Mouse (Mus musculus) ovary, adult 18-20 months (tissue): ENCODE results near the gene 9230104L09Rik.
A peak's percentile ranks its signal among the peaks of the same experiment; 100 is the strongest.

Source experiments
- DNase-seq: peaks from one replicate; pipeline ENCODE4 v3.0.0; 2022; ENCODE audit warnings: low spot score, mixed read lengths

9230104L09Rik gene

DNA sequence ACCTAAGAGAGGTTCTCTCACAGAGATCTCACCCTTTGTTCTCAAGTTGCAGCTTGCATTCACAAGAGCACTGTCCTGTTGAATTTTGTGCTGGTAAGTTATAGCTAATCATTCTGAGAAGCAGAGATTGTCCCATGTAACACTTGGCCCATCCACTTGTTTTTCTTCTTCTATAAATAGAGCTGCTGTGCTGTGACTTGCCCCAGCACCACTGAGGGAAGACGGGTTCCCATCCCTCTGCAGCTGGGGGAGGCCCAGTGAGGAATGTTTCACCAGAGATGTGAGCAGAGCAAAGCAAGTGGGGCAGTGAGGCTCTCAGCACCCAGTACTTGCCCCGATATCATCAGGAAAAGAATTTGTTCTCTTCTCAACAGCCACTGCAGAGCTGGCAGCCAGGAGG, at the start of gene 9230104L09Rik:
Gene 9230104L09Rik (minus strand): TSS at position 73 of the 400 bp plus-strand sequence.
- DNase-seq, result peak; percentile 9

DNA sequence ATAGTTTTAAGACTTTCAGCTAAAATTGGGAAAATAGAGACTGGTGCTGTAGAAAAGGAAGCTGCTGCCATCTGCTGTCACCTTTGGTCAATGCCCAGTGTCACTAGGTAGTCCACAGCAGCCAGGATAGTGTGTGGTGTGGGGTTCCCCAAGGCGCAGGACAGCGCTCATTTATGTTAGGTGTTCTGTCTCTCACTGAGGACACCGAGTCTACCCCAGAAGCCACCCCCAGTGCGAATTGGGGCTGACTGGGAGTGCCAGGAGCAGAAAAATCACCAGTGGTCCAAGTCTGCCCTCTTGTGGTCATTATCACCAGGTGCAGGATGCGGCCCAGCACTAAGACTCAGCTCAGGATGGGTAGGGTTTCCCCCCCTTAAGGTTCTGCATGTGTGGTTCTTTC, 37.4 kb upstream of the 9230104L09Rik start:
- DNase-seq, result peak; percentile 1

DNA sequence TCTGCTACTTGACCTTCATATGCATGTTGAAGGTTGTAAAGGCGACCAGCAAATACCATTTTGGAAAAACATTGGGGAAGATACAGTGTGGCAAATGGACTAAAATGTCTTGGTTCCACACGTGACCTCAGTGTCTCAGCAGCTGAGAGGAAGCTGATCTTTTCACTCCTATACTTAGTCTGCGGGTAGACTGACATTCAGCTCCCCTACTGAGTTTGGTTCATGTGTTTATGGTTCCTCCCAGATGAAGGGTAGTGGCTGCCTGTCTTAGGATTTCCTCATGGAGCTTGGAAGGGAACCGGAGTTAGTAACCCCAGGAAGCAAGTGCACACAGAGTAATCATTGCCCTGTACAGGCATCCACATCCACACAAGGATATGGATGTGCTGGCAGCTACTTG, 35.5 kb upstream of the 9230104L09Rik start:
- DNase-seq, result no peak

DNA sequence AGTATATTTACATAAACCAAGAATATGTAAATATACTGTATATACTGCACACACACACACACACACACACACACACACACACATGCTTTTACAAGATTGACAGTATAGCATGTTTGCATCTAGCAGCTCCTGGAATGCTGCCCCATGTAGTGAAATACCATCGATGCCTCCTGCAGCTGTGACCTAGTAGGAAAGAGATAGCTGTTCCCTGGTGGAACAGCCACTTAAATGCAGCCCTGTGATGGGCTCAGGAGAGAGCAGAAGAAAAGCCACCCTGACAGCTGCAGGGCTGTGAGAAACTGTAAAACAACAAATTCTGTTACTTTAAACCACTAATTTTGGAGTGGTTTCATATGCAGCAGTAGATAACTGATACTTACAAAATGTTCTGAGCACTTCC, 31.4 kb upstream of the 9230104L09Rik start:
- no peak for DNase-seq

DNA sequence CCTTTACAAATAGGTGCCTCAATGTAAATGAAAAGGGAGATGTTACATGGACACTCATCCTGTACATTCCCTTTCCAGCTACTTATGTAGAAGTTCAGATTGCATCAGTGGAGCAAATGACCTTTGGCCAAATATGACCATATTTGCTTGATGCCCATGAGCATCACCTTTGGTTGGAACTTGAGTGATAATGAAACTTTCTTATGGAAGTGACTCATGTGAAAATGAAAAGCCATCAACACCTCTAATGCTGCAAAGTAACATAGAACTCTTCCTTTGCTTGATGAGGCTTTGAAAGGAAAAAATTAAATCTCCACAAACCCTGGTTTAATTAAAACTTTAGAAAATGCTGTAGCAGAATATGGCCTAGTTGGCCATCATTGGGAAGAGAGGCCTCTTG, 28.3 kb upstream of the 9230104L09Rik start:
- no peak for DNase-seq

DNA sequence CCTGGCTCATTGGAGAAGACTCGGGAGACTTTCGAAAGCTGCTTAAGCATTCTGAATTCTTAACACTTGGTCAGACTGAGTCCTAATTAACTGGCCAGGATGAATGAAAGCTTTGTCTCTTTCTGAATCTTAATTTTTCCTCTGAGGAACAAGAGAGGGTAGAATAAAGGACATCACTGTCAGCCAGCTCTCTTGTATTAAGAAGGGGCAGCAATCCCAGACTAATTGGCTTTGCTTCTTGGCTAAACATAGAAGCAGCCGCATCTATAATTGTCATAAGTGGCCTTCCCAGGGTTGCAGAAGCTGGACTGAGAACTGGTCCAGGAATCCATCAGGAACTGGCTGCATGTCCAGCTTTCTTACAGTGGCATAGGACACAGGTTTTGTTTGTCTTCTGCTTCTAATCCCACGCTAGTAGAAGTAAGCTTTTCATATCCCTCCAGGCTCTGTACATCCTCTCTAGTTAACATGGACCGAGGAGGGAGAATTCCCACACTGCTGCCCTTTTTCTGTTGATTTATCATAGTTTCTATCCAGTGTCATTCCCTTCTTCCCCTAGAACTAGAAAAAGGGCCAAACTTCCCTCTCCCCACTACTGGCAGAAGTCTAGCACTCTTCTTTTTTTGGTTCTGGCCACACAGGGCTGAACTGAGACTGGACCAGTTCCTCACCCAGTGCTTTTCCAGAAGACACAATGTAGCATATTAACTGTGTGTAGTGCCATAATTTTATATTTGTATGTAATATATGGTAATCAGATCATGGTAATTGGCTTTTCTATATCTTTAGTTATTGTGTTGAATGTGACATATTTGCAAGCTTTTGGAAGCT, 25.4 kb upstream of the 9230104L09Rik start:
- DNase-seq, result no peak

DNA sequence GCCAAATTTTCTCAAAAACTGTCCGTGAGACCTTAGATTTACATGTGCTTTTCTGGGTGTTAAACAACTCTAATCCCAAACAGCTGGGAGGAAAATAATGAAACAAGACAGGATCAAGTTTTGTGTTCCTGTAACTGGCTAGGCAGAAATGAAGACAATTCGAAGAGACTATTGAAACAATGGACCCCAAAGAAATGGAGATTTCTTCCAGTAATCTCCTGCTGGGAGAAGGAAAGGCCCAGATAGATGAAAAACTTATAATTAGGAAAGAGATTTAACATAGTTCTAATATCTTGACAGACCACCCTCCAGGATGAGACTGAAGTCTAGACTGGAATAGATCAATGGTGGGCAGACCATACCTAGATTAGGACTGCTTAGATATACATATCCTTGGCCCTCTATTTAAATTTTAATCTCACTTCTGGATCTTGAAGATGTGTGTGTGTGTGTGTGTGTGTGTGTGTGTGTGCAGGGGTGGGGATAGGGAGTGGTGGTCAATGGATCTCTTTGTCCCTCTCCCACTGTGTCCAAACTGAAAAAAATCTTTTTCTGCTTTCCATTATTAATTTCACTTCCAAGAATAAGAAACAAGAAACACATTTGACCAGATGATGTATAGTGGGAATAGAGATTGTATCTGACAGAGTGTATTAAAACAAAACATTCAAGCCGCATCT, 24.6 kb upstream of the 9230104L09Rik start:
- DNase-seq, result no peak

DNA sequence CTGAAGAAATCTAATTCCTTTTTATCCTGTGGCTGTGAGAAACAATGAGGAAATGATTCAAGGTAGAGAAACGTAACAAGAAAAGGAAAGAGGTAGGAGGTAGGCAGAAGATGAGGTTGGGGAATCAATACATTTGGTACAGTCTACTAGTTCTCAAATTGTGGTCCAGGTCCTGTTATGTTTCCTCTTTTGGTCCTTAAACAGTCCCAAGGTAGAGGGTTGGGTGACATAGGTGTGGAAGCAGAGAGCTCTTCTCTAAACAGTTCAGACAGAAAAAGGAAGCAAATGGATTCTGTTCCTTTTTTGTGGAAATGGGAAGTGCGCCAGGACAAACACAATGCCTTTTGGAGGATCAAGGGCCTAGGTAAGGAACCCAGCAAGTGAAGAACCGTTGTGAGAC, 24.0 kb upstream of the 9230104L09Rik start:
- no peak for DNase-seq

DNA sequence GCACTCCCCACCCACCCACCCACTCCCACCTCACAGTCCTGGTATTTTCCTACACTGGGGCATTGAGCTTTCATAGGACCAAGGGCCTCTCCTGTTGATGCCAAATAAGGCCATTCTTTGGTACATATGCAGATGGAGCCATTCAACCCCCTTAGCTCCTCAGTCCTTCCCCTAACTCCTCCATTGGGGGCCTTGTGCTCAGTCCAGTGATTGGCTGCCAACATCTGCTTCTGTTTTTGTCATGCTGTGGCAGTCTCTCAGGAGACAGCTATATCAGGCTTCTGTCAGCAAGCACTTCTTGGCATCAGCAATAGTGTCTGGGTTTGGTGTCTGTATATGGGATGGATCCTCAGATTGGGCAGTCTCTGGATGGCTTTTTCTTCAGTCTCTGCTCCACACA, 19.9 kb upstream of the 9230104L09Rik start:
- DNase-seq, result no peak

DNA sequence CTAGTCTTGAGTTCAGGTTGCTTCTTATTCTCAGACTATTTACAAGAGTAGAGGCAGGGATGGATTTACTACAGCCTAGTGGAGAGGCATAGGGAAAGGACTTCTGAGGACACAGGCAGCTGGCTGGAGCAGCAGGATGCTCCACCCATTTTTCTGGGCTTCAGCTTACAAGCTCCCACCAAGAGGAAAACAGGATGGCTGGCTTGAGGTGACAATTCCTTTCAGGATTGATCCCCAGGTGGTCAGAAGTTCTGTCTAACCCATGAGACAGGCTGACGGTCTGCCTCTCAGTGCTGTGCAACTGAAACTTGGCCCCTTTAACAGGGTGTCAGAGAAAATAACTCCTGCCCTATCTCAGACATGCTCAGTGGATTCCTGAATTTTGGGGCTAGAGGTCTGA, 14.4 kb upstream of the 9230104L09Rik start:
- DNase-seq, result no peak

DNA sequence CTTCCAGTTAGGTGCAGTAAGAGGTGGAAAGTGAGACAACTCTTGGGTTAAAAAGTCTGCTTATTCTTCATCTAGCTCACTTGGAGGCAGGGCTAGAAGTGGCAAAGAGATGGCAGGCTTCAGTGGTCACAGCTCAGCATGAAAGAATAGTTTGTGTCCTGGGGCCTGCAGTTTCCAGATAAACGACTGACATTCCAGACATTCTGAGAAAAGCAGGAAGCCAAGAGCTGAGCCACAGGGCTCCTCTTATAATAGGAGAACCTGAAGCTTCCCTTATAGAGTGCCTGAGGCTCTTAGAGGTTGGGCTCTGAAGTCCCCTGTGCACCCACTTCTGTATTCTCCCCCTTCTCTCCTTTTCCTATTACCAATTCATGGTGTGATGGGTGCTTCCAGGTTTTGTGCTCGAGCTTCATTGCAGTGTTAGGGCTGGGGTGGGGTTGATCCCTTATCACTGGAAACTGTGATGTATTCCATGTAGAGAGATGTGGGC, 13.8 kb upstream of the 9230104L09Rik start:
- DNase-seq, result no peak

DNA sequence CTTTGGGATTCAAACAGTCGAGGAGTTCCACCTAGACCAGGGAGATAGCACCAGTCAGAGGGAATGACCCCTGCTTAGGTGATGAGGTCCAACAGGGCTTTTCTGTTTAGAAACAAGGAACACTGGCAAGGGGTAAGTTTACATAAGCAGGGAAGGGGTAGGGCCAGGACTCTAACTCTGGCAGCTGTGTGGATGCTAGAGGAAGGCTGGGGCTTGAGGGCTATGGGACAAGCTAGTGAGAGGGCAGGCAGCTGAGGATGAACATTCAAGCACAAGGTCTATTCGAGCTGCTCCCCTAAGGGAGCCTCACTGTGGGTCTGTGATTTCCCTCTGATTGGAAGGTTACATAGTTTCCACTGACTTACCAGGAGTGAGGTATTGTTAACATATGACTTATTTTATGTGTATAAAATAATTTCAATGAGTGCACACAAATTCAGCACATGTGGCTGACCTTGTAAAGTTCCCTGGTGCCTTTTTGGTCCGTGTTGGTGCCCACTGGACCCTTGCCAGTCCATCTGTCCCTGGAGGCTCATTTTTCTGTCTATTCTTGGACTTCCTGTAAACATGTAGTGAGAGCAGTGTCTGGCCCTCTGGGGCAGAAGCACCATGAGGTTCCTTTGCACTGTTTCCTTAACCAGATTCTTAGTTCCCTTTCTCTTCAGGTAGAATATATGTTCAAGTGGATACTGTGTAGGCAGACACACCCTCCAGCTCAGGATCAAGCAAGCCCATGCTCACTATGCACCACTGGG, 12.4 kb upstream of the 9230104L09Rik start:
- peak; percentile 16 for DNase-seq

DNA sequence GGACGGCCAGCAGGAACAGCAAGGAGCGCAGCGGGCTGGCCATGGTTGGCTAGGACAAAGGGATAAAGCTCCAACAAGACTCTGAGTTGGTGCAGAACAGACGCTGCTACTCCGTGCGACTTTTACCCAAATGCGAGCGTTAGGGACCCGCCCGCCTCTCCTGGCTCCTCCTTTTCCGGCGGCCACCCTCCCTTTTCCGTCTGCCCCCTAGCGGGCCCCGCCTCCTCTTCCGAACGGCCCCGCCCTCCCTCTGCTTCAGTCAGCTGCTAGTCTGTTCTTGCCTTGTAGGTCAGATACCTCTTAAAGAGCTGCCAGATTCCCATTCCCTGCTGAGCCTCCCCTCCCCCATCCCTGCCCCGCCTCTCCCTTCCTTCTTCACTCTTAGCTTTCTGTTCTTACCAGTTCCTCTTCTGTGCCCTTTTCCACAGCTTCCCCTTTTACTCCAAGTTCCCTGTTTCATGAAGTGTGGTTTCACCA, 10.5 kb upstream of the 9230104L09Rik start, which contains the start of gene Cst3:
Gene Cst3 (minus strand): TSS at position 358 of the 477 bp plus-strand sequence.
- DNase-seq, result peak; percentile 89

DNA sequence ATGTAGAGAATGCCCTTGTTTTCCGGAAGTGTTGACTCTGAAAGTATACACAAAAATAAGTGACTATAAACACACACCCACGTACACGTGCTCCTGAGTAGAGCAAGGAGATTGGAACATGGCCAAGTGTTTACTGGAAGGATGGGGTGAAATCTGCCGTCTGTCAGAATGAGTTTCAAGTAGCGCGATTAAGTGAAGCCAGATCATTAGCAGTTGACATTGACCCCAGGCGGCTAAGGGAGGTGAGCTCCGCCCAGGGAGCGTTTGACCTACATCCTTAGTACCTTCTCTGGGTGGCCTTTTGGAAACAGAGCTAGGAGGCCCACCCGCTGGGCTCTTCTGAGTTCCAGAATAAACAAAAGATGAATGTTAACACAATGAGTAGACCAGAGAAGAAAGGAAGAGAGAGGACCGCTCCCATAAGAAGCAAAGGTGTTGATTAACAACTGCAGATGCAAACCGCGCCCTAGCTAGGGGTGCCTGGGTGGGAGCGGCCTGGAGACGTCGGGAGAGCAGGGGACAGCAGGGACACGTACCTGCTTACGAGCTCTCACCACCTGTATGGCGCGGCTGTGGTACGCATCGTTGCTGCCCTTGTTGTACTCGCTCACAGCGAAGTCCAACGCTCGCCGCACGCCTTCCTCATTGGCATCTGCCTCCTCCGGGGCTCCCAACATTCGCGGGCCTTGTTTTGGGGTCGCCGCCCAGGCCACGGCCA, 9.9 kb upstream of the 9230104L09Rik start:
- no peak for DNase-seq

DNA sequence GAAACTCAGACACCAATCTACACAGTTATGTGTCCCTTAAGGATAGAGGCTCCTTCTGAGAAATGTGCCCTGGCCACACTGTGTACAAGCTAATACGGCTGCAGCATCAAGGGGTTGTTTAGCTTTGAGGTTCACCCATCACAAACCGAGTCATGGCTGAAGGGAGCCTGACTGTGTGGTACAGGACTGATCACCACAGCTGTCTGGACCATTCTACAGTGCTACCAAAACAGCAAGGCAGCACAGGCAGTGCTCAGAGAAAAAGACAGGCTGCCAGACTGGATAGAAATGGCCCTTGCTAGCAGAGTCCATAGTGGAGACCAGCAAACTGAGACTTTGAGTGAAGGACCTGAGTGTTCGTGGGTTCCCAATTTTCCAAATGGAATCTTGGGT, 9.4 kb upstream of the 9230104L09Rik start:
- DNase-seq, result no peak

DNA sequence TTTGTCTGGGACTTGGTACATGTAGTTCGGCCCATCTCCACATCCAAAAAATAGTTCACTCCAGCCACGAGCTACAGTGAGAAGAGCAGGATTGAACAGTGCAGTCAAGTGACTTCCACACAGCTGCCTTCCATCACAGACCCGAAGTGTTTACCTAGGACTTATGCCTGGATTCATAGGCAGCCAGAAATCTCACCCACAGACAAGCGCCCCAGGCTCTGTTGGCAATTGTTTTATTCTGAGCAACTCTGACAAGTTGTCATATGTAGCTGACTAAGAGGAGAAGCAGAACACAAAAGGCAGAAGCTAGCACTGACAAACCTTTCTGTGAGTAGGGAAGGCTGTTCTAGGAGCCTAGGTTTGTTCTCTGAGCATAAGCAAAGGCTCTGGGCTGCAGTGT, 8.0 kb upstream of the 9230104L09Rik start:
- DNase-seq, result no peak

DNA sequence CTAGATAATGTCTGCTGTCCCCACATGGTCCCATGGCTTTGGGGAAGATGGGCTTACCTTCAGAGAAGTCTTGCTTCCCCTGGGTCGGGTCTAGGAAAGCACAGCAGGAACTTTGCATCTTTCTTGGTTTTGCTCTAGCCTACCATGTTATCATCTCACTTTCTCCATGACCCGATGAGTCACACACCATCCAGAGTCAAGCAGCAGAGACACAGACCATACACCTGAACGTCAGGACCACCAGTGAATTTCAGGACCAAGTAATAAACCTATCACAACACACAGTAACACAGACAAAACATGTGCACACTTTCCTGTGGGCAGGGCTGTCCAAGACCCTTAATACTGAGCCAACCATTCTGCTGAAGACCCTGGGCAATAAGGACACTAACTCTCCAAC, 5.7 kb upstream of the 9230104L09Rik start:
- DNase-seq, result no peak

DNA sequence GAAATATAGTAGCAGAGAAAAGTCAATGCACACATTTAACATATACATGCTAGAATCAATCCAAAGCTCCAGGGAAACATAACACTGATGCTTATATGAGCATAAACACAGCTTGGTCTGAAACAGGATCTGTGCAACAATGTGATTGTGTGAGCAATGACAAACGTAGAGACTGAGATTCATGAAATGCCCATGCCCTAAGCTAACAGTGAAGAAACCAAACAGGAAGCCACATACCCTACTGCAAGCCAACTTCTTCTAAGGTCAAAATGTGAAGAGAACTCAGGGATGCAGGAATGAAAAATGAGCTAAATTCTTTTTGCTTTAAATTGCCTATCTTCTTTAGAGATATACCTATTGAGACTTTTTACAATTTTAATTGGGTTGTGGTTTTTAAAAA, 4.1 kb upstream of the 9230104L09Rik start:
- DNase-seq, result no peak

DNA sequence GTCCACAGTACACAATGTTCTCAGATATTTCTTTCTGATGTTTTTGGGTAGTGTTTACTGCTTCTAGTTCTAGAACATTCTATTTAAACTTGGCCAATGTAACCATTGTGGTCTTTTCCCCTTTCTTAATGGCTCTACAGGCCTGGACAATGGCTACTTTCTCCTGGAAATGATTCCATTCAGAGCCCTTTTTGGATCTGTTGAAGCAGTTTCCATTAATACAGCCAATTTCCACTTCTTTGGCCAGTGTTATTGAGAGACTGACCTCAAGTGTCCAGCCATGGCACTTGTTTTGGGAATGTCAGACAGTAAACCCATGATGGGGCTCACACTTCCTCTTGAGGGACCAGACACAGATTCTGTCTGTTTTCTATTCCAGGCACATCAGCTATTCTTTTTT, 3.1 kb downstream of the 9230104L09Rik start:
- DNase-seq, result no peak

DNA sequence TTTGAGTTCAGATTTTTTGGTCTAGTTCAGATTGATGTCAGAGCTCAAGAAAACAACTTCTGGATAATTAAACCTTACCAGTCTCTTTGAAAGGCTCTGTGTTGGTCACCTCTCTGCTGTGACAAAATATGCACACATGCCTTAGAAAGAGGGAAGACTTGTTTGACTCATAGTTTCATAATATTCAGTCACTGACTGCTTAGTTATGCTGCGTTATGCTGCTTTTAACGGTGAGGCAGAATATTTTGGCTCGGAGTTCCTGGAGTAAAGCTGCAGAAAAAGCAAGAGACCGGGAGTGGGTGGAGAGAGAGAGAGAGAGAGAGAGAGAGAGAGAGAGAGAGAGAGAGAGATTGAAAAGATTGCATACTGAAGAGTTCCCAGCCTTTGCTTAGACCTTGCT, 3.8 kb downstream of the 9230104L09Rik start:
- DNase-seq, result no peak

DNA sequence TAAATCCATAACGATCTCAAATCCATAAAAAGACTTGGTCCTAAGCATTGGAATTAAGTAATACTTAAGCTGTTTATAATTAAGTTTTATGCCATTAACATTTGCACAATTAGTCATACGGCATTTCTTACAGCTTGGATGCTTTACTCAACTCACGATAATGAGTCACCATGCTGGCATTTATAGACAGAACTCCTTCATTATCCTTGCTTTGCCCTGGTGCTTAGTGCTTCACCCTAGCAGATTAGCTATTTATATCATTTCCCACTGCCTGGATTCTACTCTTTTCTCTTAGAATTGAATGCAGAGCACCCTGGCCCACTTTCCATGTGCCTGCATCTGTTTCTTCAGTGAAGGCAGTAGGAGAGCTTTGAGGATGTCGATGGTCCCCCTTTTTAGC, 7.3 kb downstream of the 9230104L09Rik start:
- no peak for DNase-seq
